8 mouse cellular contexts compared by ENCODE assay signal in the genomic region with DNA sequence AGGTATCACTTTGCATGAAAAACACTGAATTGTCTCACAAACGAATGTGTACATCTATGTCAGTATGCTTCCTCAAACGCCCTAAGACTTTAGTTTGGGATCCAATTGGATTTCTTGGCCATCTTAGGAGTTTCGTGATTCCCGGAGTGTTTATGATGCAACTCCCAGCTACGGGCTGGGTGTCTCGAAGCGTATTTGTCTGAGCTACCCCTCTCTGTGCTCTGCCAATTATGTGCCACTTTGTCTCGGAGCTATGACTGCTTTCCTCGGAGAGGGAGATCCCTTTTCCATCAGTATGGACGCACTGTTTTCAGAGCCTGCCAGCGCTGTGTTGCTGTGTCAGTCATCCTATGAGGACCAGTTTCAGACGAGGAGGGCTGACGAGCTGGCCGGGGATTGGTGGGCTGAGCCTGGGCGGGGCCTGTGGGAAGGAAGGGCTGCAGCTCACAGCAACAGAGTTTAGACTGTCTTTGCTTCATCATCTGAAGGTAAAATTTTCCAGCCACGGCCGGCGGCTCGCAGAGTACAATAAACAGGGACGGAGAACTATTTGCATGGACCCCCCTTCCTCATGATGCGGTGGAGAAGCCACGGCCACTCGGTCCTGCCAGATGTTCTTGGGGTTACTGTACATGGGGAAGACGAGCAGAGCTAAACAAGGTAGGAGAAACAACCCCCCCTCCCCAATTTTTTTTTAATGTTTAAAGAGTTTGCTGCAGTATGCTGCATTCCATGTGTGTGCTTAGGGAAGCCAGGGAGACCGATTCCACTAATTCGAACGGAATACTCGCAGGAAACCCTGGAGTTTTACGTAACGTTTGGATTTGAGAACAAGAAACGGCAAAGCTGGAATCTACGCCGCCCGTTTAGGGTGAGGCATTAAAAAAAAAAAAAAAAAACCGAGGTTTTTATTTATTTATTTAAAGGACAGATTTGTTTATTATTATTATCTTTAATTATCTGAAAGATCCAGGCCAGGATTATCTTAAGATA. TPM values are rescaled to one million over a fixed set of nuclear protein-coding genes. Genes with fewer than 3 reads are reported as not detected.
A peak's percentile ranks its signal among the peaks of the same experiment; 100 is the strongest.
DNase-seq lines count a peak whose midpoint lies in the region; ATAC-seq lines count a peak whose summit lies in the region.

A gene (plus strand): TSS at position 424 of the 993 bp plus-strand sequence.

- 2% methylated on average over 35 of the region's 35 CpGs for WGBS in hindbrain, embryonic 12.5 days

- peak; percentile 99 for ATAC-seq in hindbrain, embryonic 12.5 days (ENCODE audit: low FRiP score)

- peak within 1 kb of the TSS; percentile 59 for H3K4me3 ChIP-seq in hindbrain, embryonic 12.5 days

- H3K27me3 ChIP-seq in hindbrain, embryonic 12.5 days: no peaks in the 10 kb centered on the region

- peak within 1 kb of the TSS; percentile 69 for H3K4me2 ChIP-seq in hindbrain, embryonic 12.5 days (replicated peaks)

- H3K9ac ChIP-seq in hindbrain, embryonic 12.5 days: peak within 1 kb of the TSS; percentile 70

- H3K36me3 ChIP-seq in hindbrain, embryonic 12.5 days: no peaks in the 10 kb centered on the region

- peaks cover 47% of the 10 kb centered on the region for H3K4me1 ChIP-seq in hindbrain, embryonic 12.5 days

- peak within 1 kb of the TSS; percentile 88 for H3K27ac ChIP-seq in hindbrain, embryonic 12.5 days

- no peaks in the 10 kb centered on the region for H3K9me3 ChIP-seq in hindbrain, embryonic 12.5 days (replicated peaks)

- peak; percentile 96 for DNase-seq in NIH3T3 (ENCODE audit: low read depth)
- DNase-seq in cerebellum, postnatal 10 days: peak; percentile 95 to 97
- DNase-seq in frontal cortex, postnatal 10 days (ENCODE audit: low spot score in 2 of 2): peak; percentile 92 to 94
- DNase-seq in layer of hippocampus, postnatal 25 days (ENCODE audit: extremely low spot score in 1 of 2, low spot score in 1 of 2): peak; percentile 79 to 83
- peak; percentile 98 for DNase-seq in lung, postnatal 25 days (ENCODE audit: low spot score)
- peak; percentile 95 for DNase-seq in retina, embryonic 14.5 days (ENCODE audit: low spot score)
- peak; percentile 94 for DNase-seq in thymus, postnatal 4 days

RNA-seq across cellular contexts. Expression of the gene that starts here (rescaled TPM):
- 47.2 and 60.3 TPM in 2 replicates for polyA plus RNA-seq in hindbrain, embryonic 12.5 days (2016; fragmentation: Nextera tagmentation; extraction: Ambion mirVana)
- total RNA-seq in layer of hippocampus, postnatal 25 days (2021): 100 to 1,000 TPM; 230 to 238 TPM

Comparison
In these comparisons a context has a peak if more than half of its experiments do, and no peak if none do; other contexts are left out.
1. Peak in every context shown above with its lines: DNase-seq, ATAC-seq, H3K4me3 ChIP-seq and H3K27ac ChIP-seq.